Mouse (Mus musculus): Measurements from ENCODE around the gene Mia3. TPM values are rescaled to one million over a fixed set of nuclear protein-coding genes. Genes with fewer than 3 reads are reported as not detected.

Mia3 gene
- total RNA-seq, 2 experiments from 2014 or later, result 105 to 133 TPM

Other genes with a start within 250 kb of the Mia3 start
- 10 to 100 TPM in 1 of 2 experiments, 1 to 10 TPM in 1; 8.9 to 13.8 TPM for gene Disp1, start 148.0 kb downstream of the Mia3 start, total RNA-seq (2021)
- gene Aida, start 73.0 kb downstream of the Mia3 start, total RNA-seq (2021), result 10 to 100 TPM; 32.6 to 38.6 TPM
- gene Brox, start 72.3 kb downstream of the Mia3 start, total RNA-seq (2021), result 10 to 100 TPM; 27.0 to 31.5 TPM
- gene Taf1a, start 19.4 kb upstream of the Mia3 start, total RNA-seq (2021), result 1 to 10 TPM; 4.4 to 7.1 TPM
- under 1 TPM in 1 of 2 experiments, not detected in 1; 0.14 TPM for gene Hhipl2, start 48.7 kb upstream of the Mia3 start, total RNA-seq (2021)